Mouse (Mus musculus) liver, embryonic 14.5 days (tissue): ENCODE data around the gene Pirt. TPM values are rescaled to one million over a fixed set of nuclear protein-coding genes. Genes with fewer than 3 reads are reported as not detected.

ENCODE experiments used
- ATAC-seq: fragments of 200-750 bp; cut with Nextera tagmentation; 2 replicates; pipeline ENCODE4 v1.8.0; 2017; ENCODE audit warnings: moderate number of reproducible peaks, mild to moderate bottlenecking, moderate library complexity; ENCODE audit not compliant: insufficient read depth
- DNase-seq, 3 experiments: peaks; one replicate each; pipeline ENCODE4 v3.0.0-alpha.2; 2012 to 2013; ENCODE audit warnings: low read depth in 3 of 3, low spot score in 3 of 3
- H3K27ac ChIP-seq: fragments of 300-500 bp; sonication (generic); 2 replicates; pipeline ENCODE4 v1.5.1; 2014; ENCODE audit warnings: moderate library complexity, mild to moderate bottlenecking, control low read depth, inconsistent platforms
- H3K27me3 ChIP-seq: fragments of 300-500 bp; sonication (generic); 2 replicates; pipeline ENCODE4 v1.6.1; 2014; ENCODE audit warnings: mild to moderate bottlenecking, low read length, moderate library complexity; ENCODE audit not compliant: control insufficient read depth, insufficient read depth
- H3K36me3 ChIP-seq: fragments of 300-500 bp; sonication (generic); replicated peaks from 2 replicates; pipeline ENCODE4 v1.6.1; 2014; ENCODE audit warnings: low read depth; ENCODE audit not compliant: control insufficient read depth, insufficient read depth
- H3K4me1 ChIP-seq, 2 experiments: fragments of 200-500 bp in 1 of 2; fragments of 300-500 bp in 1 of 2; sonication (generic) in 1 of 2; replicated peaks; 2 replicates each; pipeline ENCODE4 v1.6.1; 2012 to 2014; ENCODE audit warnings: antibody characterized with exemption in 1 of 2, inconsistent platforms in 1 of 2, low read length in 1 of 2; ENCODE audit not compliant: control insufficient read depth in 2 of 2, insufficient read depth in 2 of 2
- H3K4me2 ChIP-seq: fragments of 300-500 bp; sonication (generic); 2 replicates; pipeline ENCODE4 v1.6.1; 2014; ENCODE audit warnings: low read depth, mild to moderate bottlenecking, control low read depth, moderate library complexity
- H3K4me3 ChIP-seq, 2 experiments: fragments of 200-500 bp in 1 of 2; fragments of 300-500 bp in 1 of 2; sonication (generic) in 1 of 2; 2 replicates each; pipeline ENCODE4 v1.5.1; 2012 to 2014; ENCODE audit warnings: low read depth in 2 of 2, low read length in 2 of 2, mild to moderate bottlenecking in 2 of 2, control low read depth in 1 of 2, inconsistent platforms in 1 of 2, moderate library complexity in 1 of 2; ENCODE audit not compliant: insufficient read depth in 1 of 2
- H3K9ac ChIP-seq: fragments of 300-500 bp; sonication (generic); replicated peaks from 2 replicates; pipeline ENCODE4 v1.6.1; 2014; ENCODE audit warnings: mild to moderate bottlenecking, control low read depth, moderate library complexity
- H3K9me3 ChIP-seq: fragments of 300-500 bp; sonication (generic); 2 replicates; pipeline ENCODE4 v1.6.1; 2016; ENCODE audit warnings: low read length, mixed read lengths; ENCODE audit not compliant: control insufficient read depth
- CTCF ChIP-seq: IDR thresholded peaks from 2 replicates; pipeline ENCODE4 v1.5.1; 2016; ENCODE audit warnings: antibody characterized with exemption, low read depth, control low read depth
- EP300 ChIP-seq: IDR thresholded peaks from 2 replicates; pipeline ENCODE4 v1.6.1; 2016; ENCODE audit warnings: antibody characterized with exemption, low read depth
- WGBS: fragments of 180-500 bp; shearing (Covaris S2); extraction: QIAGEN DNeasy Blood & Tissue Kit; methylation state at CpG from one replicate; pipeline ENCODE4 v1.1.7; 2014; ENCODE audit not compliant: insufficient replicate concordance; 5-methylcytosine and 5-hydroxymethylcytosine counted together
- polyA plus RNA-seq, 2 experiments: library from polyadenylated mRNA; depleted of rRNA in 1 of 2; stranded (reverse) in 1 of 2; unstranded in 1 of 2; fragments of >200 nt; fragmentation: Nextera tagmentation in 1 of 2; extraction: Ambion mirVana in 1 of 2; gene quantifications; 2 replicates each; pipeline versions ENCODE4 v1.2.1 to v1.2.3; 2012 to 2014

Gene Pirt
- polyA plus RNA-seq, 2 experiments, result not detected

DNA sequence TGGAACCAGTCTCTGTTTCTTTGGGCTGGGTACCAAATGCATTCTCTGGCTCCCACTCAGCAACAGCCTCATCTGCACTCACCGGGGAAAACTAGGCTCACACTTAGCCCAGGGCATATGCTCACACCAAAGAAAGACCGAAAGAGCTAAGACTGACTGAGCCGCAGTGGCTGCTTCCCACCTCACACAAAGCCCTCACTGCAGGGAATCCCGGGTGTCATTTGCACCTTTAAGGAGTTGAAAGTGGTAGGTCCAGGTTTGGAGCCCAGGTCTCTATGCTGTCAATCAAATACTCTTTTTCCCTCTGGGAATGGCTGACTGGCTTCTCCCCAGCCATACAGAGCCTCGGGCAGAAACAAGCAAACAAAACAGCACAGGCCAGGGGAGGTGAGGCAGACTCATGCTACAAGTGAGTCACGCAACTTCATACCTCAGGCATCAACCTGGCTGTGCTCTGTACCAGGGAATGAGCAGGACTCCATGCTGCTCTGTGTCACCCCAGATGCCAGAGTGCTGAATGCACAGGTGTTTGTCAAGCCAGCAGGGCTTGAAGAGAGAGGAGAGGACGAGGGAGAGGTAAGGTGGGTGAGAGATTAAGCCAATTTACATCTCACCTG is 54.8 kb downstream of the Pirt start:
- Histone ChIP-seq H3K4me2 (no peak overlapping the region), H3K4me1 (no peaks in the 10 kb centered on the region), H3K9ac (no peak overlapping the region), H3K36me3 (no peaks in the 10 kb centered on the region), H3K27ac (no peak overlapping the region), H3K4me3 (no peak overlapping the region), H3K27me3 (no peaks in the 10 kb centered on the region), H3K9me3 (no peaks in the 10 kb centered on the region)
- DNase-seq, result no peak
- 10% methylated on average over 7 of the region's 7 CpGs for WGBS
- ATAC-seq, result no peak
- no peak for TF ChIP-seq EP300
- no peak for TF ChIP-seq CTCF

DNA sequence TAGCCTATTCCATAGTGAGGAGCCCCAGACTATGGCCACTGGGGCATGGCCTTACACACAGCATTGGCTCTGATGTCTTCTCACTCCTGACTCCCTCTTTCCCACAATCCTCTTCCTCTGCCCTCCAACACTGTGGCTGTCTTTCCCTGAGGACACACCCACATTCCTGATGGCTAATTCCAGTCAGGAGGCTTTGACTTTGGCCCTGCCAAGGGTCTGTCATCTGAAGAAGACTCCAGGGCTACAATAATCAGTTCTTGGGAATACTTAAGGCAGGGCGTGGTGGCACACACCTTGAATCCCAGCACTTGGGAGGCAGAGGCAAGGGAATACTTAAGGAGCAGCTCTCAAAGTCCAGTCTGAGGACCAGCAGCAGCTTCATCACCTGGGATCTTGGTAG is 56.8 kb downstream of the Pirt start:
- H3K9me3 ChIP-seq, result no peaks in the 10 kb centered on the region
- H3K4me2 ChIP-seq, result no peak overlapping the region
- WGBS, result 29% methylated on average over 1 of the region's 1 CpGs
- no peak overlapping the region for H3K9ac ChIP-seq
- no peak for ATAC-seq
- H3K27ac ChIP-seq, result no peak overlapping the region
- no peaks in the 10 kb centered on the region for H3K4me1 ChIP-seq
- TF ChIP-seq EP300 (no peak), CTCF (no peak)
- no peaks in the 10 kb centered on the region for H3K27me3 ChIP-seq
- no peak for DNase-seq
- H3K4me3 ChIP-seq, result no peak overlapping the region
- no peaks in the 10 kb centered on the region for H3K36me3 ChIP-seq

DNA sequence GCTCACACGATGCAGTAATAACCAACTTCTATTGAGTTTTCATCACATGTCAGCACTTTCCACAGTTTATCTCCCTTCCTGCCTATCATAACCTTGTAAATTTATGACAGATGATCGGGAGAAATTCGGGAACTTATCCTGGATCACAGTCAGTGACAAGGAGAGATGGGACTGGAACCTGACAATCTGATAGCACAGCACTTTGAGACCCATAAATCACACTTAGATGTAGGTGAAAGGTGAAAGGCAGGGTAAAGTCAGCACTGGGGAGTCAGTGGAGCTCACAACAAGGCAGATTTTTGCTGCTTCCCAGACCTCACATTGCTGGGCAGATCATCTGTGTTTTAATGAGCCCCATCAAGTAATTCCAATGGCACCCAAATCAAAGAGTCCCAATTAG is 61.7 kb downstream of the Pirt start:
- TF ChIP-seq CTCF (no peak), EP300 (no peak)
- Histone ChIP-seq H3K4me1 (no peaks in the 10 kb centered on the region), H3K4me2 (no peak overlapping the region), H3K27ac (no peak overlapping the region), H3K9ac (no peak overlapping the region), H3K9me3 (no peaks in the 10 kb centered on the region), H3K4me3 (no peak overlapping the region), H3K36me3 (no peaks in the 10 kb centered on the region), H3K27me3 (no peaks in the 10 kb centered on the region)
- 46% methylated on average over 3 of the region's 3 CpGs for WGBS
- no peak for DNase-seq
- ATAC-seq, result no peak

DNA sequence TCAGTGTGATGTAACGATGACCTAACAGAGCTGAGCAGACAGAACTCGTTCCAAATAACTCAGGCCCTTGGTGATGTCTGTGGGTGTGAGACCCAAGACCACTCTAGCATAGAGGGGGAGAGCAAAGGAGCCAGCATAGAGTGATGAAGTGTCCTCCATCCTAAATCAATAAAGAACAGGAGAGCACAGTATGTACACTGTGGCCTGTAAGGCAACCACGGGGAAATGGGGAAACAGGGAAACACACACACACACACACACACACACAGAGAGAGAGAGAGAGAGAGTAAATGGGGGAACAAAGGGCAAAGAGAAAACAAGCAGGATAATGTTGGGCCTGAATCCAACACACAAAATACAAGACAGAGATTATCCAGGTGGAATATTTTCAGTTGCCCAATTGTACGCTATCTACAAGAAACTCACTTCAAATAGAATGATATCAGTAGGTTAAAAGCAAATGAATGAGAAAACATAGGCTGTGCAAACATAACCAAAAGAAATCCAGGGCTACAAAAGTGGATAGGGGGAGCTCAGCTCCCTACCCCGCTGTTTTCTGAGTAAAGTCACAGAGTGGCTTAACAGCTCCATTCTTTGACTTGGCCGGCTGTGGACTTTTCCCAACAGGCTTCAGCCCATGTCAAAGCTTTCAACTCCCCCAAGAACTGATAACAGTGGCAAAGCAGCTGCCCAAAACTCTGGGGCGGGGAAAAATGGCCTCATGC is 64.0 kb downstream of the Pirt start:
- no peak for DNase-seq
- ATAC-seq, result no peak
- H3K4me2 ChIP-seq, result no peak overlapping the region
- TF ChIP-seq CTCF, result no peak
- no peaks in the 10 kb centered on the region for H3K4me1 ChIP-seq
- H3K9ac ChIP-seq, result no peak overlapping the region
- H3K27ac ChIP-seq, result no peak overlapping the region
- H3K9me3 ChIP-seq, result no peaks in the 10 kb centered on the region
- H3K4me3 ChIP-seq, result no peak overlapping the region
- H3K27me3 ChIP-seq, result no peaks in the 10 kb centered on the region
- 54% methylated on average over 7 of the region's 7 CpGs for WGBS
- no peaks in the 10 kb centered on the region for H3K36me3 ChIP-seq

Other genes starting within 250 kb of the Pirt start
- not detected in 2 replicates for gene Tmem238l, start 44.7 kb downstream of the Pirt start, polyA plus RNA-seq (2012; rRNA removed)
- gene Tmem238l, start 44.7 kb downstream of the Pirt start, polyA plus RNA-seq (2014; fragmentation: Nextera tagmentation; extraction: Ambion mirVana), result not detected in 2 replicates
- gene Tmem220, start 113.2 kb downstream of the Pirt start, polyA plus RNA-seq (2012; rRNA removed), result 1.2 and 1.6 TPM in 2 replicates
- gene Tmem220, start 113.2 kb downstream of the Pirt start, polyA plus RNA-seq (2014; fragmentation: Nextera tagmentation; extraction: Ambion mirVana), result 0.88 and 1.5 TPM in 2 replicates
- gene Adprm, start 140.6 kb downstream of the Pirt start, polyA plus RNA-seq (2012; rRNA removed), result 5.9 and 7.9 TPM in 2 replicates
- 9.6 and 9.7 TPM in 2 replicates for gene Adprm, start 140.6 kb downstream of the Pirt start, polyA plus RNA-seq (2014; fragmentation: Nextera tagmentation; extraction: Ambion mirVana)
- 2.2 and 2.9 TPM in 2 replicates for gene Sco1, start 140.7 kb downstream of the Pirt start, polyA plus RNA-seq (2012; rRNA removed)
- gene Sco1, start 140.7 kb downstream of the Pirt start, polyA plus RNA-seq (2014; fragmentation: Nextera tagmentation; extraction: Ambion mirVana), result 4.8 and 4.9 TPM in 2 replicates
- 0.03 and 0.06 TPM in 2 replicates for gene Myh3, start 166.3 kb downstream of the Pirt start, polyA plus RNA-seq (2012; rRNA removed)
- gene Myh3, start 166.3 kb downstream of the Pirt start, polyA plus RNA-seq (2014; fragmentation: Nextera tagmentation; extraction: Ambion mirVana), result 0.06 TPM in 1 of 2 replicates, not detected in the other